Mouse (Mus musculus) 416B (cell line): ENCODE measurements at regions not wholly inside any gene's neighbourhood (a gene's known extent, or its start where the extent isn't known, plus 50 kb on each side); places are given as distances from the start of the nearest gene placed in this dataset.
A peak's percentile ranks its signal among the peaks of the same experiment; 100 is the strongest.

Experiments
- DNase-seq: peaks from one replicate; pipeline ENCODE4 v3.0.0; 2011; ENCODE audit warnings: low read depth

- DNase-seq = no peak
These were observed 52.4 kb upstream of the Mfge8 start for GRCm38 (mm10) chr7:79201246-79201645.

GRCm38 (mm10) chr7:79202336-79202735 lies 53.5 kb upstream of the Mfge8 start:
- no peak for DNase-seq

DNA sequence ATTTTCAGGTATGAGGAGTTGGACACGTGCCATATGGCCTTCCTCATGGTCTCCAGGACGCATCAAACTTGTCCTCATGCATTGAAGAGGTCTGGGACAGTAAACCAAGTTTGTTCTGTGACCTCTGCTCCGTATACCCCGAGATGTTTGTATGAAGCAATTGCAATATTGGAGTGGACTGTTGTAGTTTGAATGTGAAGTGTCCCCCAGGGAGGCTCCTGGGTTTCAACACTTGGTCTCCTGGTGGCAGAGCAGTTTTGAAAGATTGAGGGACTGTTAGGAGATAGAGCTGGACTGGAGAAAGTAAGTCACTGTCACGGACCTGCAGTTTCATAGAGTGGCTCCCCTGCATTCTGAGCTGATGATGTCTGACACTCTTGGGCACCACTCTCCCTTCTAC lies 54.6 kb upstream of the Mfge8 start:
- no peak for DNase-seq

DNA sequence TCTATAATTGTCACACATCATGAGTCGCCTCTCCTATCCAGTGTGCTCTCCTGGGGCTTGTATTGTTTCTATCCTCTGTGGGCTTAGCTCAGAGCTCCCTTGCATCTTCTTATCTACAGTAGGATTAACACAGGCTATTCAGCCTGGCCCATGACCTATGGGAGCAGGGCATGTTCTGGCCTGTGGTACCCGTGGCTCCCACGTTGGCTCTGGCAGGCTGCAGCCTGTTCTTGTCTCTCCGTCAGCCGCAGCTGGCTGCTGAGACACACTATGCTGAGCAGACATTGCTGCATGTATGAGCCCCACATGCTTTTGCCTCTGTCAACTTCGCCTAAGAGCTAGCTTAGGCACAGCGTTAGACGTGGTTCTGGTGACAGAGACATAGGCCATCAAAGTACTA lies 58.3 kb upstream of the Mfge8 start:
- DNase-seq = no peak

- DNase-seq = peak; percentile 16
These were observed 61.7 kb upstream of the Mfge8 start for GRCm38 (mm10) chr7:79210376-79211215.

- no peak for DNase-seq
These were observed 61.6 kb upstream of the Abhd2 start for GRCm38 (mm10) chr7:79211287-79211976.

- DNase-seq = no peak
These were observed 60.8 kb upstream of the Abhd2 start for GRCm38 (mm10) chr7:79212231-79212630.

GRCm38 (mm10) chr7:79215001-79215400 lies 58.0 kb upstream of the Abhd2 start:
- no peak for DNase-seq

DNA sequence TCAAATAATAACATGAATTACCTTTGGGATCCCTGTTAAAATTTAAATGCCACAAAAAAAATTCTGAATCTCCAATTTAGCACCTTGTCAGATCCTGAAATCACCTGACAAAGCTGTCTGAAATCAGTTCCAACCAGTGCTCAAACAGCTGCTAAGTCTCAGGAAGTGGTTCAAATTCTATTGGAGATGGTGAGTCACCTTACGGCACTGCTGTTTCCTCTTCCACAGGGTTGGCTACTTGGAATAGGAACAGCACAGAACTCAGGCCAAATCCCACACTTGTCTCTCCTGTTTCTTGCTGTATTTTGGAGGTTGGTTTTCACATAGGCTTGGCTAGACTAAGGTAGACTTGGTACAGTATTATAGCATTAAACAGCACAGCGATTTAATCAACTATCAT lies 55.8 kb upstream of the Abhd2 start:
- DNase-seq = peak; percentile 35

GRCm38 (mm10) chr7:79222626-79223335 lies 50.2 kb upstream of the Abhd2 start:
- no peak for DNase-seq
